Mouse (Mus musculus): Measurements from ENCODE around the gene Hsp90aa1. TPM values are rescaled to one million over a fixed set of nuclear protein-coding genes. Genes with fewer than 3 reads are reported as not detected.
"Not testable (repeated sequence)": the region's sequence is repeated elsewhere in the genome, so short reads cannot be mapped to it uniquely, and the experiment has no call there.

Gene Hsp90aa1
- total RNA-seq, 2 experiments from 2014 or later = 1,010 to 1,036 TPM

DNA sequence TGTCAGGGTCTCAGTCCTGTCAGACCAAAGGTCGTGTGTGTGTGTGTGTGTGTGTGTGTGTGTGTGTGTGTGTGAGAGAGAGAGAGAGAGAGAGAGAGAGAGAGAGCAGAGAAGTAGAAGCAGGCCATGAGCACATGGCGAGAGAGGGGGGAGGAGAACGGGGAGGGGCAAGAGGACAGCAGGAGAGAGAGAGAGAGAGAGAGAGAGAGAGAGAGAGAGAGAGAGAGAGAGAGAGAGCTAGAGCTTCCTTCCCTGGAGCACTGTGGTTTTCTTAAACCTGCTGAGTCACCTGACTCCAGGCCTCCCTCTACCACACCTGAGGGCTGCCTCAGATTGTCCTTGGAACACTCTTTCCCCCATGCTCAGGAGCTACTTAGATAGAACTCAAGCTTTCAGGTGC is 1.2 kb downstream of the Hsp90aa1 start:
- intact Hi-C loops (cut with DNase I) = loop anchor here (5.0 kb wide), 1 partner anchor 284 kb away; no protein-coding TSS in a partner anchor
- DNase-seq (ENCODE audit: extremely low spot score in 1 of 2, low spot score in 2 of 2) = not testable (repeated sequence)

- DNase-seq (ENCODE audit: extremely low spot score in 1 of 2, low spot score in 2 of 2) = no peak
- intact Hi-C loops (cut with DNase I) = loop anchor here (5.0 kb wide), 1 partner anchor 283 kb away; no protein-coding TSS in a partner anchor
These were observed 1.8 kb downstream of the Hsp90aa1 start for GRCm38 (mm10) chr12:110700730-110701129.

- DNase-seq (ENCODE audit: extremely low spot score in 1 of 2, low spot score in 2 of 2) = no peak
- intact Hi-C loops (cut with DNase I) = loop anchor here (5.0 kb wide), 1 partner anchor 143 kb away; the partner anchor contains the start of gene Mok
These were observed 3.4 kb downstream of the Hsp90aa1 start for GRCm38 (mm10) chr12:110699171-110699547.

DNA sequence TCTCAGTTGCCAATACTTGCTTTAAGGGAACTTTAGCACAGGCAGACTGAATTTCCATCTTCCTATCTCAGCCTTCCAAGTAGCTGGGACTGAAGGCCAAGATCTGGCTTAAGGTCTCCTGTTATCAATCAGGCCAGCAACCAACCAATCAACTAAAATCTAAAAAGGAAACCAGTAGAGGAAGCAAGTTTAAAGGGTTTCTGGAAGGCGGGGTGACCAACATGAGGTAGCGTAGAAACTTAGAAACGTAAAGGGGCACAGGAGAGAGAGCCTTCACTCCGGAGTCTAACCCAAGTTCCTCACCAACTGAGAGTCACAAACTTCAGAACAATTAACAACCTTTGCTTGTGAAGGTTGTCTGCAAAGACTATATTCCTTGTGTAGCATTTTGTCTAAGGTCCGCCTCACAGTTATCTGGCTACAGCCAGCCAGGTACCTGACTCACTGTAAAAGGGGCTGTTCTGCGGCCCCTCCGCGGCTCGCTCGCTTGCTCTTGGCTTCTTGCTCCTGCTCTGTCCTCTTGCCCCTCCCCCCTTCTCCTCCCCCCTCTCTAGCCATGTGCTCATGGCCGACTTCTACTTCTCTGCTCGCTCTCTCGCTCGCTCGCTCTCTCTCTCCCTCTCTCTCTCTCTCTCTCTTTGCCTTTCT is 3.9 kb downstream of the Hsp90aa1 start:
- DNase-seq (ENCODE audit: extremely low spot score in 1 of 2, low spot score in 2 of 2) = no peak
- intact Hi-C loops (cut with DNase I) = loop anchor here (5.0 kb wide), 1 partner anchor 144 kb away; the partner anchor contains the start of gene Mok

- no peak for DNase-seq (ENCODE audit: extremely low spot score in 1 of 2, low spot score in 2 of 2)
- intact Hi-C loops (cut with DNase I) = loop anchor here (5.0 kb wide), 1 partner anchor 144 kb away; the partner anchor contains the start of gene Mok
These were observed 4.4 kb downstream of the Hsp90aa1 start for GRCm38 (mm10) chr12:110698080-110698479.

GRCm38 (mm10) chr12:110697457-110697856 is 5.1 kb downstream of the Hsp90aa1 start:
- DNase-seq (ENCODE audit: extremely low spot score in 1 of 2, low spot score in 2 of 2) = no peak
- intact Hi-C loops (cut with DNase I) = loop anchor here (5.0 kb wide), 1 partner anchor 145 kb away; the partner anchor contains the start of gene Mok

DNA sequence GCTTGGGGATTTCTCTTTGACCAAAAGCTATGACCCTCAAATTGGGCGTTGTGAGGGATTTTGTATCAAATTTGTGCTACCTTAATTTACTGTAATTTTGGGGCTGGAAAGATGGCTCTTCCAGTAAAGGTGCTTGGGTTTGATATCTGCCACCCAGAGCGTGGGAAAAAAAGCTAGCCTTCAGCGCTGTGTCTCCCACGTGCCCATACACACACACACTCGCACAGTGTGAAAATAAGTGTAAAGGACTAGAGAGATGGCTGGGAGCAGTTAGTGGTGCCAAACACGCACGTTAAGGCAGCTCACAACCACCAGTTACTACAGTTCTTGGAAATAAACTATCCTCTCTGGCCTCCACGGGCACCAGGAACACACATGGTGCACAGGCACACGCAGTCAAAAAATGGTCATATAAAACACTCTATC is 5.5 kb downstream of the Hsp90aa1 start:
- no peak for DNase-seq (ENCODE audit: extremely low spot score in 1 of 2, low spot score in 2 of 2)
- intact Hi-C loops (cut with DNase I) = loop anchor here (5.0 kb wide), 1 partner anchor 145 kb away; the partner anchor contains the start of gene Mok

DNA sequence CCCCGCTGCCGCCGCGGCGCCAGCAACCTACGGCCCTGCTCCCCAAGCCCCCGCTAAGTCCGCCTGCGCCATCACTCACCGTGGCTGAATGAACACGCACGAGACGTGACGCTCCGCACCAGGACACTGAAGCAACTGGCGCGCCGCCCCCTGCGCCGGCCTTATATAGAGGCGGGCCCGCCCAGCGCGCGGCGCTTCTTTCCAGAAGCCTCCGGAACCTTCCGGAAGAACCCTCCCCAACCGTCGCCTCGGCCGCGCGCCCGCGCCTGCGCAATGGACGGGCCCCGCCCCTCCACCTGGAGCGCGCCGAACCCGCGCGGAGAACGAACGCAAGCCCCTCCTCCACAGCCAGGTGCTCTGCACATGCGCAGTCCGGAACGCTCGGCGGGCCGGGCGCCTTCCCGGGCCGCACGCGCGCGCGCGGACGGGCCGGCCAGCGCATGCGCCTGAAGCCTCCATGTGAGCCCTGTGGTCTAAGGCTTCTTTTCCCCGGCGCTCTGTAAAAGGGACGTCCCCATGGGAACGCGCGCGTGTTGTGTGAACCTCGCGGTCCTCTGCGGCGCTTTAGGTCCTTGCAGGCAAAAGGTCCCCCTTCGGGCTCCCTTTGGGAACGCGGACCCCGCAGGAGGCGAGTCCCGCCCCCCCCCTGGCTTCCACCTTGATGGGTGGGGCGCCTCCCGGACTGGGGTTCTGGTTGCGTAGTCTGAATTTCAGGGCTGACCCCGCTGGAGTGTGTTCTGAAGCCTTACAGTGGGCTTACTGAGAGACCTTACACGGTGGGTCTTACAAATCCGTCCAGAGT is 6.2 kb downstream of the Hsp90aa1 start:
- peak; percentile 96 to 98 for DNase-seq (ENCODE audit: extremely low spot score in 1 of 2, low spot score in 2 of 2)
- intact Hi-C loops (cut with DNase I) = loop anchor here (5.0 kb wide), 1 partner anchor 146 kb away; the partner anchor contains the start of gene Mok

- intact Hi-C loops (cut with DNase I) = loop anchor here (5.0 kb wide), 1 partner anchor 147 kb away; the partner anchor contains the start of gene Mok
- peak; percentile 36 to 85 for DNase-seq (ENCODE audit: extremely low spot score in 1 of 2, low spot score in 2 of 2)
These were observed 6.8 kb downstream of the Hsp90aa1 start for GRCm38 (mm10) chr12:110695676-110696171.

DNA sequence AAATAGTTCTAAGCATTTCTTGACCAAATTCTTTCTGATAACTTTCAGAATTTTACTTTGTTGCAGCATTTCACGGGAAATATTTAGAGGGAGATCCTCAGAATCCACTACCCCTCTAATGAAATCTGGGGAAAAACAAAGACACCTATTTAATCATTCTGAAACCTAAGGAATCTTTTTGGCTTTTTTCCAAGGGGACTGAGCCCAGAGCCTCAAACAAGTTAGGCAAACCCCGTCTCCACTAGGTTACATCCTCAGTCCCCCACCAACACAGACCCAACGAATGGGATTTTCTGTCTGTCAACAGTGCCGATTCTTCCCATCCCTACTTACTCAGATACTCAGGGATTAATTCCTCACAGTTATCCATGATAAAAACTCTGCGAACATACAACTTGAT is 9.2 kb downstream of the Hsp90aa1 start:
- intact Hi-C loops (cut with DNase I) = not testable (repeated sequence)

GRCm38 (mm10) chr12:110689919-110690643 is 12.4 kb downstream of the Hsp90aa1 start:
- intact Hi-C loops (cut with DNase I) = no loop called here
- no peak for DNase-seq (ENCODE audit: extremely low spot score in 1 of 2, low spot score in 2 of 2)

More for the DNA sequence above, 9.2 kb downstream of the Hsp90aa1 start:
- not testable (repeated sequence) for DNase-seq (ENCODE audit: extremely low spot score in 1 of 2, low spot score in 2 of 2)

DNA sequence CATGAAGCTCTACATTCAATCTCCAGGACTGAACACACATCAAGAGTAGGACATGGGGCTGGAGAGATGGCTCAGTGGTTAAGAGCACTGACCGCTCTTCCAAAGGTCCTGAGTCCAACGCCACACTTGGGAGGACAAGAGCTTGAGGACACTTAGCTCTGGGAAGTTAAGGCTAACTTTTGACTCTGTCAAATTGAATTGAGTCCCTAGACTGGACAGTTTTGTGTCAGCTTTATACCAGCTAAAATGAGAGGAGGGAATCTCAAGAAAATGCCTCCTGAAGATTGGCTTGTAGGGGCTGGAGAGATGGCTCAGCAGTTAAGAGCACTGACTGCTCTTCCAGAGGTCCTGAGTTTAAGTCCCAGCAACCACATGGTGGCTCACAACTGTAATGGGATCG is 13.6 kb downstream of the Hsp90aa1 start:
- DNase-seq (ENCODE audit: extremely low spot score in 1 of 2, low spot score in 2 of 2); intact Hi-C loops (cut with DNase I): not testable (repeated sequence)

GRCm38 (mm10) chr12:110687894-110688734 is 14.4 kb downstream of the Hsp90aa1 start:
- intact Hi-C loops (cut with DNase I) = no loop called here
- peak; percentile 29 to 84 for DNase-seq (ENCODE audit: extremely low spot score in 1 of 2, low spot score in 2 of 2)

DNA sequence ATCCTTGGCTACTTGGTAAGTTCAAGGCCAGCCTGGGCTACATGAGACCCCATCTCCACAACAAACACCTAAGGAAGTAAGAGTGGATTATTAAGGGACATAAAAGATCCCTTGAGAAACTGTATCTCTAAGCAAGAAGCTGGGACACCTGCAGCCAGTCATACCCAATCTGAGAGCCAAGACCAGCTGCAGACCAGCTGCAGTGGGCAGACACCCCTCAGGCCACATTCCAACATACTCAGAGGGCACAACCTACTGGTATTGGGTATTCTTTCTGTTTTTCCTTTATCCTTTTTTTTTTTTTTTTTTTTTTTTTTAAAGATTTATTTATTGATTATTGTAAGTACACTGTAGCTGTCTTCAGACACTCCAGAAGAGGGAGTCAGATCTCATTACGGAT is 18.9 kb downstream of the Hsp90aa1 start:
- no peak for DNase-seq (ENCODE audit: extremely low spot score in 1 of 2, low spot score in 2 of 2)
- intact Hi-C loops (cut with DNase I) = no loop called here

GRCm38 (mm10) chr12:110682561-110683299 is 19.8 kb downstream of the Hsp90aa1 start, which contains the start of gene 1700001K19Rik:
TSS of gene 1700001K19Rik (minus strand) at chr12:110682619.
- no peak for DNase-seq (ENCODE audit: extremely low spot score in 1 of 2, low spot score in 2 of 2)
- intact Hi-C loops (cut with DNase I) = no loop called here

DNA sequence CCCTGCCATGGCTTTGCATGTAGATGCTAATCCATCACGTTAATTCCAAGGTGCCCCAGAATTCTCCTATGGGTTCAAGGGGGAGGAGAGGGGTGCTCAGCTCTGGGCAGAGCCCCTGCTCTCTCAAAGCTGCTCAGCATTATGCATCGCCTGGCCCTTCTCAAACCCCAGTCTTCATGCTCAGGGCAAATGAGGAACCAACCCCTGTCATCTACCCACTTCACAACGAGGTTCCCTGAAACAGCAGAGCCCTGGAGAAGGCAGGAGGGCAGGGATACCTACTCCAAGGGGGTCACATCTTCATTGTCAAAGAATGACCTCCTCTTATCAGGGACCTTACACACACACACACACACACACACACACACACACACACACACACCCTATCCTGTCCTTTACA is 20.6 kb downstream of the Hsp90aa1 start:
- intact Hi-C loops (cut with DNase I) = no loop called here
- no peak for DNase-seq (ENCODE audit: extremely low spot score in 1 of 2, low spot score in 2 of 2)

DNA sequence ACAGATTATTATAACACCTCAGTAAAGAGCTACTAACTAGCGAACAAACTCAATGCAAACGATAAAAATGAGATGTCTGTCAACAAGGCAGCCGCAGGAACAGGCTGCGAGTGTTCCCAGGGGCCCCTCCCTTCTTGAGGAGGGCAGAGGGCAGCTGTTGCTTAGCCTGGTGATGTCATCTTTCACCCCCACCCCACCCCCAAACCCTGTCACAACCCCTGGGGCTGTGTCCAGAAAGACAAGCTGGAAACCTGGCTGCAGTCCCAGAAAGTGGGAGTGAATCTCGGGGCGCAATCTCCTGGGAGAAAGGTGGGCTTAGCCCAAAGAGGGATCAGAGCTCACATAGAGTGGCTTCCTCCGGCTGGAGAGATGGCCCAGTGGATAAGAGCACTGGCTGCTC is 21.3 kb downstream of the Hsp90aa1 start:
- intact Hi-C loops (cut with DNase I) = no loop called here
- DNase-seq (ENCODE audit: extremely low spot score in 1 of 2, low spot score in 2 of 2) = peak in 1 of 2 experiments; percentile 63
